Mouse (Mus musculus): ENCODE measurements around the gene Mettl17. TPM values are rescaled to one million over a fixed set of nuclear protein-coding genes. Genes with fewer than 3 reads are reported as not detected.

Mettl17 gene
- polyA plus RNA-seq (2014; fragmentation: Illumina TruSeq; extraction: RNeasy Lipid Tissue Mini Kit (QIAGEN cat#74804); ENCODE audit: low read depth, low replicate concordance) = 1.9 TPM

DNA sequence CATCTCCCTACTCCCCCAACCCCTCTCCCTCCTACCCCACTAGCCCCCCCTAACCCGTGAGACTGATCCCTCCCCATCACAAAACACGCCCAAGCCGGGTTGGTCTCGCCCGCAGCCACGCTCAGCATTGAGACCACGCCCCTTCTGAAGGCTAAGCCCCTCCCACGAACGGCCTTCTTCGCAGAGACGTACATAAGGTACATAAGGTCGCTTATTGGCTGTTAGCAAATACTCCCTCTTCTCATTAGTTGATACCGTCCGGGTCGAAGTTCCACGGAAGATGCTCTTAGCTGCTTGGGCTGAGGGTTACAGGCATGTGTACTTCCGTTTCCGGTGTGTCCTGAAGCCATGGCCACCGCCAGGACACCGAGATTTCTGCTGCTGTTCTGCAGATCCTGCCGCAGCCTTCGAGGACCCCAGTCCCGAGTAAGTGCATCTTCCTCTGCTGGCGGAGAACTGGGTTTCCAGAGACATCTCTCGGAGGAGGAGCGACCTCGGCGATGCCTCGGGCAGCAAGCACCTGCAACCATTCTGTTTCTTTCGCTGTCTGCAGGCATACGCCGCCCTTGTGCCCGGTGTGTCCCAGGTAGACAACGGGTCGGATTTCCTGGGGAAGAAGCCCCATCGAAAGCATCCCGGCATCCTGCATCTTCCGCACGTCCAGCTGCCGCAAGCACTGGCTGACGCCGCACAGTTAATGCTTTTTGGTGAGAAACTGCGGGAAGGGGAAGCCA lies at the start of gene Mettl17:
Gene Mettl17, plus strand, starts transcription at position 245 of the 734 bp plus-strand sequence.

DNA sequence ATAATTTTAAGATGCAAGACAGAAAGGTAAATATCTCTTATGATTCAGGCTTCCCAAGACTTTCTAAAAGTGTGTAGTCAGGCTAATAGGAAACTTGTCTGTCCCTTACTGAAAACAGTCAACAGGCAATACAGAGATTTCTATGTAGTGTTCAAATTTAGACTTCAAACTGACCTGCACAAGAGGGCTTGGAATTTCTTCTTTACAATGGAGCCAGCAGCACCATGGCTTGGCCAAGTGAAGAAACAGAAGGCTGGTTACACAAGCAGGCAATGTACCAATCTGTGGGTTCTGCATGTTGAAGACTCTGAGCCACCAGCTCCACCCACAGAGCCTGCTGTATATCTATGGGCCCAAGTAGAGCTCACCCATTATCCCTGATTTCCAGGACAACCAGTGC lies 31.2 kb upstream of the Mettl17 start, which contains the start of gene Ear6:
Gene Ear6, plus strand, starts transcription at position 301 of the 400 bp plus-strand sequence.

DNA sequence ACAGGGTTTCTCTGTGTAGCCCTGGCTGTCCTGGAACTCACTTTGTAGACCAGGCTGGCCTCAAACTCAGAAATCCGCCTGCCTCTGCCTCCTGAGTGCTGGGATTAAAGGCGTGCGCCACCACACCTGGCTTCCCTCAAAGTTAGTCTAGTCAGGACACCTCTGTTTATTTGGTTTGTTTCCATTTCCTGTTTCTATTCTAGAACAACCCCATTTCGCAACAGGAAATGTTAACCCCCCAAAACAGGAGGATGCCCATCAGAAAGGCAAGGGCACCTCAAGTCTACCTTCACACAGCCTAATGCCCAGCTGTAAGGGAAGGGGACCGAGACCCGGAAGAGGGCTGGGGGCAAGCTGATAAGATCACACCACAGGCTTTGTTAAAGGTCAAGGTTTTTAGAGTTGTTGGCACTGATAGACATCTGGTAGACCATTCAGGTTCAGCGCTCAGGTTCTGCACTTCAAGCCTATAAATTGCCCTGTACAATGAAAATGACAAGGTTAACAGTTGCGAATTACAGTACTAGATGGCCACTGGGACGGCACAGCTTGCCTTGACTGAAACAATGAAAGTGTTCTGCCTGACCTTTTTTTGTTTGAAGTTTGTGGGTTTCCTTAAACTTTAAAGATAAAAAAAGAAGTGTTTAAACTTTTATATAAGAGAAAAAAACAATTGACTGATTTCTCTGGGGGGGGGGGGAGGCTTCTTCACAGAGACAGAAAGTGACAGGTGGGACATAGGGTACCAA lies 7.7 kb downstream of the Mettl17 start, which contains the start of gene Slc39a2:
Gene Slc39a2, plus strand, starts transcription at position 699 of the 749 bp plus-strand sequence.

DNA sequence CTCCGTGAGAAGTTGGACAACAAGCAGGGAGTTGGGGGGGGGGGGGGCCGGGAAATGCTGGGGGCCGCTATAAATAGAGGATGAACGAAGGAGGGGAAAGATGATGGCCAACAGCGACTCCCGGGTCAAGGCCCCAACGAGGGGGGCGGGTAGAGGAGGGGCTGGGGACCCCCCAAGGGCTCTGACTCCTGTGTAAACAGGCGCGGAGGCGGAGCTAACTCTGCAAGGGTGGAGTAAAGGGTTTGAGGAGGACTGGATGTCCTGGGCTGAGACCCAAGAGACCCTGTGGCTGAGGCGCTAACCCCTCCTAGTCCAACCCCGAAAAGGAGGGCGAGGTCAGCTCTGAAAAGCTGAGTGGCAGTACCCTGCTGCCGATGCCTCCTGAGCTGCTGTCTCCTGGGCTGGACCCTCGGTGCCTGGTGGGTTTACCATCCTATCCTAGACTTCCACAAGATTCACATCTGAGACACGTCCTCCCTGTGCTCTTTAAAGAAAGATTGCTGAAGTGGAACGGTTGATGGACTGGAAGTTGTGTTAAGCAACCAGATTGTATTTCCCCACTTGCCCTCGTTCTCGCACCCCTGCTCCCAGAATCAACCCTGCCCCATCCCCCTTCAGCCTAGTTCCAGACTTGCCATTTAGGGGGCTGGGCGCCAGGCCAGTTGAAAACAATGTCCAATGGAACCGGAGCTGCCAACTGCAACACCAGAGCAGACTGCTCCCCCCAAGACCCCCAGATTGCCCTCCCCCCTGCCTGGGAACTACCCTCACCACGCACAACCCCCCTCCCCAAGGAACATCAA lies 29.5 kb downstream of the Mettl17 start, which contains the start of gene Ndrg2:
Gene Ndrg2, minus strand, starts transcription at position 199 of the 803 bp plus-strand sequence.

DNA sequence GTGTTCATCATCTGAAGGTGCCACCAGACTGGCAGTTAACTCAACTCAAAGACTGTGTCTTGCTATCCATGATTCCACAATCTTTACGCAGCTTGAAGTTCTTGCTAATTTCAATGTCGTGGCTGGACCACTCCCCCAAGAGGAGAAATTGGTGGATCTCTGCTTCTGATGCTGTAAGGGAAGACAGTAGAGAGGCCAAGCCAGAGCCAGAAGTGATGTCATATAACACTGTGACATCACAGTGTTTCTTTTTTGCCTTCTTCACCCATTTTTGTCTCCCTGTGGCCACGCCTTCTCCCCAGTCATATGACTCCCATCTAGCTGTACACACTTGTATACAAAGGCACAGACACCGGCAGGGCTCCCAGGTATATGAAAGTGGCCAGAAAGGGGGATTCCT lies 33.5 kb downstream of the Mettl17 start, which contains the start of gene Tppp2:
Gene Tppp2, plus strand, starts transcription at position 301 of the 400 bp plus-strand sequence.

DNA sequence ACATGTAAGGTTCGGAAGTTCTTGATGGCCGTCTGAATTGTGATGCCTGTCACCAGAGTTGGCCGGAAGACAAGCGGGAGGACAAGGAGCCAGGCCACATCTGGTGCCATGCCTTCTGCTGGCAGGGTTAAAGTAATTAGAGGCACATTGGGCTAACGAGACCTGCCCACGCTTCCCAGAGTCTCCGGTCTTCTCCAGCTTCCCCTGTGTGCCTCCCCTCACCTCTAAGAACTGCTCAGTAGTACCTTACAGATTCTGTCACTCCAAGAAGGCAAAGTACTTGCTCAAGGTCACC lies 37.9 kb downstream of the Mettl17 start, which contains the start of gene Rnase13:
Gene Rnase13, minus strand, starts transcription at position 203 of the 295 bp plus-strand sequence.

Other genes starting within 250 kb of the Mettl17 start
- gene Gm4181, start 249.2 kb upstream of the Mettl17 start, polyA plus RNA-seq (2014; fragmentation: Illumina TruSeq; extraction: RNeasy Lipid Tissue Mini Kit (QIAGEN cat#74804); ENCODE audit: low read depth, low replicate concordance) = not detected
- not detected for gene Gm17079, start 189.4 kb upstream of the Mettl17 start, polyA plus RNA-seq (2014; fragmentation: Illumina TruSeq; extraction: RNeasy Lipid Tissue Mini Kit (QIAGEN cat#74804); ENCODE audit: low read depth, low replicate concordance)
- not detected for gene Gm5800, start 167.7 kb upstream of the Mettl17 start, polyA plus RNA-seq (2014; fragmentation: Illumina TruSeq; extraction: RNeasy Lipid Tissue Mini Kit (QIAGEN cat#74804); ENCODE audit: low read depth, low replicate concordance)
- not detected for gene Ang4, start 111.3 kb upstream of the Mettl17 start, polyA plus RNA-seq (2014; fragmentation: Illumina TruSeq; extraction: RNeasy Lipid Tissue Mini Kit (QIAGEN cat#74804); ENCODE audit: low read depth, low replicate concordance)
- not detected for gene AY358078, start 84.8 kb upstream of the Mettl17 start, polyA plus RNA-seq (2014; fragmentation: Illumina TruSeq; extraction: RNeasy Lipid Tissue Mini Kit (QIAGEN cat#74804); ENCODE audit: low read depth, low replicate concordance)
- gene Ear6, start 31.1 kb upstream of the Mettl17 start, polyA plus RNA-seq (2014; fragmentation: Illumina TruSeq; extraction: RNeasy Lipid Tissue Mini Kit (QIAGEN cat#74804); ENCODE audit: low read depth, low replicate concordance) = not detected
- gene Slc39a2, start 8.0 kb downstream of the Mettl17 start, polyA plus RNA-seq (2014; fragmentation: Illumina TruSeq; extraction: RNeasy Lipid Tissue Mini Kit (QIAGEN cat#74804); ENCODE audit: low read depth, low replicate concordance) = 0.16 TPM
- 188 TPM for gene Ndrg2, start 29.3 kb downstream of the Mettl17 start, polyA plus RNA-seq (2014; fragmentation: Illumina TruSeq; extraction: RNeasy Lipid Tissue Mini Kit (QIAGEN cat#74804); ENCODE audit: low read depth, low replicate concordance)
- gene Tppp2, start 33.6 kb downstream of the Mettl17 start, polyA plus RNA-seq (2014; fragmentation: Illumina TruSeq; extraction: RNeasy Lipid Tissue Mini Kit (QIAGEN cat#74804); ENCODE audit: low read depth, low replicate concordance) = not detected
- gene Rnase13, start 37.9 kb downstream of the Mettl17 start, polyA plus RNA-seq (2014; fragmentation: Illumina TruSeq; extraction: RNeasy Lipid Tissue Mini Kit (QIAGEN cat#74804); ENCODE audit: low read depth, low replicate concordance) = not detected
- gene Arhgef40, start 99.9 kb downstream of the Mettl17 start, polyA plus RNA-seq (2014; fragmentation: Illumina TruSeq; extraction: RNeasy Lipid Tissue Mini Kit (QIAGEN cat#74804); ENCODE audit: low read depth, low replicate concordance) = 1.1 TPM
- gene Tmem253, start 130.8 kb downstream of the Mettl17 start, polyA plus RNA-seq (2014; fragmentation: Illumina TruSeq; extraction: RNeasy Lipid Tissue Mini Kit (QIAGEN cat#74804); ENCODE audit: low read depth, low replicate concordance) = not detected
- gene Zfp219, start 135.9 kb downstream of the Mettl17 start, polyA plus RNA-seq (2014; fragmentation: Illumina TruSeq; extraction: RNeasy Lipid Tissue Mini Kit (QIAGEN cat#74804); ENCODE audit: low read depth, low replicate concordance) = 0.77 TPM
- not detected for gene Olfr221, start 157.6 kb downstream of the Mettl17 start, polyA plus RNA-seq (2014; fragmentation: Illumina TruSeq; extraction: RNeasy Lipid Tissue Mini Kit (QIAGEN cat#74804); ENCODE audit: low read depth, low replicate concordance)
- gene Hnrnpc, start 219.2 kb downstream of the Mettl17 start, polyA plus RNA-seq (2014; fragmentation: Illumina TruSeq; extraction: RNeasy Lipid Tissue Mini Kit (QIAGEN cat#74804); ENCODE audit: low read depth, low replicate concordance) = 256 TPM
- 5.9 TPM for gene Rpgrip1, start 225.9 kb downstream of the Mettl17 start, polyA plus RNA-seq (2014; fragmentation: Illumina TruSeq; extraction: RNeasy Lipid Tissue Mini Kit (QIAGEN cat#74804); ENCODE audit: low read depth, low replicate concordance)

Data from kidney, adult 10 weeks (tissue).